Mouse (Mus musculus): ENCODE data around the gene Prickle2.

The Prickle2 gene

GRCm38 (mm10) chr6:92346729-92347128, 359.2 kb downstream of the Prickle2 start:
- DNase-seq: no peak

- DNase-seq: no peak
Measured at GRCm38 (mm10) chr6:92345151-92345550, 360.8 kb downstream of the Prickle2 start.

GRCm38 (mm10) chr6:92344588-92344987, 361.4 kb downstream of the Prickle2 start:
- no peak for DNase-seq

All from thymus, postnatal 36 days (tissue).